Mouse (Mus musculus) hindbrain, embryonic 14.5 days (tissue): ENCODE data around the gene Cyp2d11. TPM values are rescaled to one million over a fixed set of nuclear protein-coding genes. Genes with fewer than 3 reads are reported as not detected.
A peak's percentile ranks its signal among the peaks of the same experiment; 100 is the strongest.

Experiments used
- ATAC-seq: fragments of 200-750 bp; cut with Nextera tagmentation; 2 replicates; pipeline ENCODE4 v1.8.0; 2017; ENCODE audit warnings: moderate number of reproducible peaks, mild to moderate bottlenecking, moderate TSS enrichment, moderate library complexity; ENCODE audit not compliant: low FRiP score
- DNase-seq: peaks from one replicate; pipeline ENCODE4 v3.0.0-alpha.2; 2015; ENCODE audit warnings: low spot score
- H3K27ac ChIP-seq: fragments of 300-500 bp; sonication (generic); 2 replicates; pipeline ENCODE4 v1.5.1; 2014; ENCODE audit warnings: mild to moderate bottlenecking, moderate library complexity
- H3K27me3 ChIP-seq: fragments of 300-500 bp; sonication (generic); 2 replicates; pipeline ENCODE4 v1.6.1; 2014; ENCODE audit warnings: mild to moderate bottlenecking, low read length, mixed read lengths; ENCODE audit not compliant: control insufficient read depth, insufficient read depth
- H3K36me3 ChIP-seq: fragments of 300-500 bp; sonication (generic); replicated peaks from 2 replicates; pipeline ENCODE4 v1.6.1; 2014; ENCODE audit not compliant: control insufficient read depth, insufficient read depth
- H3K4me1 ChIP-seq: fragments of 300-500 bp; sonication (generic); replicated peaks from 2 replicates; pipeline ENCODE4 v1.6.1; 2014; ENCODE audit warnings: antibody characterized with exemption, low read length, mixed read lengths; ENCODE audit not compliant: control insufficient read depth, insufficient read depth
- H3K4me2 ChIP-seq: fragments of 300-500 bp; sonication (generic); replicated peaks from 2 replicates; pipeline ENCODE4 v1.6.1; 2014; ENCODE audit warnings: mild to moderate bottlenecking, moderate library complexity
- H3K4me3 ChIP-seq: fragments of 300-500 bp; sonication (generic); replicated peaks from 2 replicates; pipeline ENCODE4 v1.5.1; 2014; ENCODE audit warnings: mild to moderate bottlenecking, low read length
- H3K9ac ChIP-seq: fragments of 300-500 bp; sonication (generic); 2 replicates; pipeline ENCODE4 v1.6.1; 2014
- H3K9me3 ChIP-seq: fragments of 300-500 bp; sonication (generic); 2 replicates; pipeline ENCODE4 v1.6.1; 2016; ENCODE audit warnings: low read length; ENCODE audit not compliant: control insufficient read depth
- WGBS: fragments of 180-500 bp; shearing (Covaris S2); extraction: QIAGEN DNeasy Blood & Tissue Kit; methylation state at CpG from one replicate; pipeline ENCODE4 v1.1.7; 2014; 5-methylcytosine and 5-hydroxymethylcytosine counted together
- polyA plus RNA-seq: library from polyadenylated mRNA; unstranded; fragments of >200 nt; fragmentation: Nextera tagmentation; extraction: Ambion mirVana; gene quantifications from 2 replicates; pipeline ENCODE4 v1.2.1, GENCODE M21; 2014

Gene Cyp2d11
- polyA plus RNA-seq, 1 experiment from 2014 or later, result not detected

DNA sequence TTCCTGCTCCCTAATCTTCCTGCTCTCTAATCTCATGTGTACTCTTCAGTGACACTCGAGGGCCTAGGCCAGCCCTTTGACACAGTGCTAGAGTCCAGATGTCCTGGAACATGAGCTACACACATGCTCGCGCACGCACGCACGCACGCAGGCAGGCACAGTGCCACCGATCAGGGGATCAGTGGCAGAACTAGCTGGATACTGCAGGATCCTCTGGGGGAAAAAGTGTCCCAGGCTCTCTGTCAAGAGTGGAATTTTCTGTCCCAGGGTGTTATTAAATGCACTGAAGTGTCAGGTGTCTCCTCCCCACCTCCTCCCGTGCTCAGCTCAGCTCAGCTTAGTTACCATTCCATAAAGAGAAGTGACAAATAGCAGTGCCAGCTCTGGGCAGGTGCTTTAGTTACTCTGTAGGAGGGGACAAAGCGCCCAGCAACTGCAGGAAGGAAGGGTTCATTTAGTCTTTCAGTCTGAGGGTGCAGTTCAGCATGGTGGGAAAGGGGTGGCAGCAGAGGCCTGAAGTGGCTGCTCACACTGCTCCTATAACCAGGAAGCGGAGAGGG is 32.3 kb downstream of the Cyp2d11 start:
- no peak overlapping the region for H3K9ac ChIP-seq
- no peak overlapping the region for H3K4me2 ChIP-seq
- no peaks in the 10 kb centered on the region for H3K9me3 ChIP-seq
- no peaks in the 10 kb centered on the region for H3K36me3 ChIP-seq
- no peak overlapping the region for H3K4me3 ChIP-seq
- H3K4me1 ChIP-seq, result no peaks in the 10 kb centered on the region
- 79% methylated on average over 11 of the region's 11 CpGs for WGBS
- H3K27me3 ChIP-seq, result no peaks in the 10 kb centered on the region
- H3K27ac ChIP-seq, result no peak overlapping the region
- no peak for ATAC-seq
- DNase-seq, result no peak

DNA sequence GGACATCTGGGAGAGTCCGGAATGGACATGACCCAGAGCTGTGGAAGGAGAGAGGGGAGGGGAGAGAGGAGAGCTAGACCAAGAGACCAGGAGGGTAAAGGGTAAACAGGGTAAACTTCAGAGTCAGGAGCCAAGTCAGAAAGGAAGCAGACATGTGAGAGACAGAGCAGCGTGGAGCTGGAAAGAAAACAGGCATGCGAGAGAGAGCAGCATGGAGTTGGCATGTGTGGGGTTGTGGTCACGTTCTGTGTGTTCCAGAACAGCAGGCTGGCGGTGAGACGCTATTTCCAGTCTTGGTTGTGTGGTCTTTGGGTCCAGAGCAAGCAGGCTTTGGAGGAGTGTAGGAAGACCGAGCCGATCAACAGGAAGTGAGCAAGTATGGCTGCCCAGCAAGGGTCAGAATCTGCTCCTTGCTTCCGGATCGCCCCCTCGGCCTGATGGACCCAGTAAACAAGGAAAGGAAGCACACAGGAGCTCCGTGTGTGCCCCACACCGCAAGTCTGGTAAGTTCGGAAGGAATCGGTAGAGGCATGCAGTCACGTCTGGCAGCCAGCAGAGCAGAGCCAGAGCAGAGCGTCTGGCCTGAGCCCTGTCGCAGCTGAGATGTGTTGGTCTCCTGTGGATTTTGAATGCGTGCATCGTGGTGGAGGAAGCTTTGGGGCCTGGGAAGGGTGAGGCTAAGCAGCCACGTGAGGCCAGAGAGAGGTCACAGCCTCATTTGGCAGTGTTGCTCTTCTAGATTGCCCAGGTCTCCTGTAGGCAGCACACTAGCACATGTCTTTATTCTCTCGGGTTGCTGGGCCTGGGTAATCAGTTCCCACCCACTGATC is 35.2 kb downstream of the Cyp2d11 start:
- Histone ChIP-seq H3K4me1 (peaks cover 8% of the 10 kb centered on the region; the same call in 1 of the 2 replicates), H3K4me3 (no peak overlapping the region), H3K9me3 (no peaks in the 10 kb centered on the region), H3K27me3 (no peaks in the 10 kb centered on the region), H3K36me3 (no peaks in the 10 kb centered on the region), H3K27ac (no peak overlapping the region), H3K4me2 (no peak overlapping the region), H3K9ac (no peak overlapping the region)
- no peak for DNase-seq
- WGBS, result 66% methylated on average over 22 of the region's 22 CpGs
- ATAC-seq, result no peak

DNA sequence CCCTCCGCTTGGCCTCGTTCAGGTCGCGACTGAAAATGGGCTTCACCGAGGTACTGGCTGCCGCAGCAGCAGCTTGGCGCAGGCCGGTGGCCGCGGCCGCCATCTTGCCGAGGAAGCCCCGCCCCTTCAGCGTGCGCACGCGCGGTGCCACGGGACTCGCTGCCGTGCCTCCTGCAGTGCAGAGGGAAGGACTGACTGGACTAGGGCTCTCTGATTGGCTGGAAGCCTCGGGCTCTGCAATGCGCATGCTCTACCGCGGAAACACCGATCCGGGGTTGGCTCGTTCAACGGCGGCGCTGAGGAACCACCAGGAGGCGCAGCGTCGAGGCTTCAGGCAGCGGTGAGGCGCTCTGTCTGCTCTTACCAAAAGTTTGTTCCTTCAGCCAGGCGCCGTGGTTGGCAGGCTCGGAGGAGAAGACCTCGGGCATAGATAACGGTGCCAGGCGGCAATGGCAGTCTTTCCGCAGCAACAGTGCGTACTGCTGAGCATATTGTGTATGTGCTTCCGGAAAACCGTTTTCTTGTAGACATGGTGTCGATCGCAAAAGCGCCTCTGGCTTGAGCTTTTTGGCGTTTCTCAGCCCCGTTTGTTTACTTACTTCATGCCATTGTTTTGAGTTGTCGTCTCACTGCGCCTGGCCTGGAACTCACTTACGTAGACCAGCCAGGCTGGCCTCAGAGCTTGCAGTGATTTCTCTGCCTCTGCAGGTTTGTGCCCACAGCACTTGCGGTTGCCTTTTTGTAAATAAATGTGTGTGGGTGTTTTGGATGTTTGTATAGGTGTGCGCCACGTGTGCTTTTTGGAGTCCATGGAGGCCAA is 39.5 kb downstream of the Cyp2d11 start, which contains the start of gene Ndufa6:
Gene Ndufa6 (minus strand): TSS at position 197 of the 820 bp plus-strand sequence.
- Histone ChIP-seq H3K4me2 (peak within 1 kb of the TSS; percentile 81), H3K4me1 (peaks cover 18% of the 10 kb centered on the region), H3K9ac (peak within 1 kb of the TSS; percentile 95), H3K4me3 (peak within 1 kb of the TSS; percentile 80), H3K9me3 (no peaks in the 10 kb centered on the region), H3K27ac (peak within 1 kb of the TSS; percentile 85), H3K36me3 (peaks cover 17% of the 10 kb centered on the region), H3K27me3 (no peaks in the 10 kb centered on the region)
- ATAC-seq (peak; percentile 98), DNase-seq (peak; percentile 97)
- WGBS, result 2% methylated on average over 57 of the region's 57 CpGs

DNA sequence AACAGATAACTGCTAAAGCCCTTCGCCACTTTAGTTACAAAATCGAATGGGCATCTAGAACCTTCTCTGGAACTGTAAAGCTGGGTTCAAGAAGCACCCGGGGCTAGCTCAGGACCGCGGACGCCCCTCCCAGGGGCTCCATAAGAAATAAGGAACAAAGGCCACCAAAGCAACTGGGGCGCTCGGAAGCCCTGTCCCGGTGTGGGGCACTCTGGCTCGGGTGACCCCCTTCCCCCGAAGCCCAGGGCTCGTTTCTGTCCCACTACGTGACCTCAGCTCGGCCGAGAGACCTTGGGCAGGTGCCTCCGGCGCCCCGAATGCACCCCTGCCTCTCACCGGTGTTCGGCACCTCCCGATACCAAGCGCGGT is 40.1 kb downstream of the Cyp2d11 start:
- H3K4me2 ChIP-seq, result peak overlapping the region; percentile 68
- no peak; the same call in 1 of the 2 replicates for ATAC-seq
- peak overlapping the region; percentile 95 for H3K9ac ChIP-seq
- H3K36me3 ChIP-seq, result peaks cover 23% of the 10 kb centered on the region
- WGBS, result under 1% methylated on average over 23 of the region's 23 CpGs
- peaks cover 18% of the 10 kb centered on the region for H3K4me1 ChIP-seq
- no peaks in the 10 kb centered on the region for H3K9me3 ChIP-seq
- peak overlapping the region; percentile 80 for H3K4me3 ChIP-seq
- H3K27me3 ChIP-seq, result no peaks in the 10 kb centered on the region
- peak overlapping the region; percentile 85 for H3K27ac ChIP-seq
- DNase-seq, result no peak

DNA sequence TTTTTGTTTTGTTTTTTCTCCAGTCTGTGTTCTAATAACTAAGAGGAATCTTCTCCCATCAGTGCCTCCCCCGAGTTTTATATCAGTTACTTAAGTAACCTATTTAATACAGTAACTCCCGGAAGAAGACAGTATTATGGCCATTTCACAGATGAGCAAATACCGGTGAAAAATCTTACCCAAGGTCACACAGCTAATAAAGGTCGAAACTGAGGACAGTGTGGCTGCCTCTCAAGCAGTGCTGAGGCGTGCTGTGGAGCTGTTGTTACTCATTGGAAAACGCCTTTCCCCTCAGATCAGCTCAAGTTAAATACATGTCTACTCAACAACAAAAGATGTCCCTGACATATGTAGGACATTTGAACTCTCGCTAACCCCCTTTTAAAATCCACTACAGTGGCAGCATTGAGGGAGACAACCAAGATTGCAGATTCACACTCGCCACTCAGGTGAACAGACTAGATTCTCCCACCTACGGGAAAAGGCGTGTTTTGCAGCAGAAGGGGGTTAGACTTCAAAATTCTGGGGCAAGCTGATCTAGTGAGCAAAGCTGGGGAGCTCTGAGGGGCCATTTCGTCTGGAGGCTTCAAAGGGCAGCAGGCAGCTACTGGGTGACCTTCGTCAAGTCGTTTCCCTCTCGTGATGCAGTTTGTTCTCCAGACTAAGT is 40.6 kb downstream of the Cyp2d11 start:
- peak overlapping the region; percentile 68 for H3K4me2 ChIP-seq
- peak overlapping the region; percentile 85 for H3K27ac ChIP-seq
- peaks cover 18% of the 10 kb centered on the region for H3K4me1 ChIP-seq
- ATAC-seq, result no peak
- no peaks in the 10 kb centered on the region for H3K9me3 ChIP-seq
- no peaks in the 10 kb centered on the region for H3K27me3 ChIP-seq
- peaks cover 28% of the 10 kb centered on the region for H3K36me3 ChIP-seq
- H3K9ac ChIP-seq, result peak overlapping the region; percentile 95
- 34% methylated on average over 14 of the region's 14 CpGs for WGBS
- peak overlapping the region; percentile 80 for H3K4me3 ChIP-seq
- no peak for DNase-seq

DNA sequence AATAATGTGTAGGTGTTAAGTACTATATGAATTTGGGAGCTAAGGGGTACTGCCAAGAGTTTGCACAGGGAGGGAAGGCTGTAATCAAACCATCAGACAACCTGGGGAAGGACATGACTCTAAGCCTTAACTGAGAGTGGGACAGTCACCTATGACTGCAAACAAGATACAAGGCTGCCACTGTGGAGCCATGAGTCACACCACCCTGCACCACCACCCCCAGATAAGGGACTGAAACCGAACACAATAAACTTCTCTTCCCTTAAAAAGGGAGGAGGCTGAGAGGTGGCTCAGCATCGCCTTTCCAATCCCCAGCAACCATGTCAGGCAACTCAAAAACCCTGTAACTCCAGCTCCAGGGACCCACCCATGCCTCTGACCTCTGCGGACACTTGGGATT is 42.3 kb downstream of the Cyp2d11 start:
- H3K4me2 ChIP-seq, result no peak overlapping the region
- no peak for DNase-seq
- peaks cover 30% of the 10 kb centered on the region for H3K4me1 ChIP-seq
- H3K36me3 ChIP-seq, result peaks cover 36% of the 10 kb centered on the region
- no peaks in the 10 kb centered on the region for H3K9me3 ChIP-seq
- ATAC-seq, result no peak
- H3K27me3 ChIP-seq, result no peaks in the 10 kb centered on the region
- no peak overlapping the region for H3K9ac ChIP-seq
- H3K27ac ChIP-seq, result no peak overlapping the region
- H3K4me3 ChIP-seq, result no peak overlapping the region
- 87% methylated on average over 3 of the region's 3 CpGs for WGBS

DNA sequence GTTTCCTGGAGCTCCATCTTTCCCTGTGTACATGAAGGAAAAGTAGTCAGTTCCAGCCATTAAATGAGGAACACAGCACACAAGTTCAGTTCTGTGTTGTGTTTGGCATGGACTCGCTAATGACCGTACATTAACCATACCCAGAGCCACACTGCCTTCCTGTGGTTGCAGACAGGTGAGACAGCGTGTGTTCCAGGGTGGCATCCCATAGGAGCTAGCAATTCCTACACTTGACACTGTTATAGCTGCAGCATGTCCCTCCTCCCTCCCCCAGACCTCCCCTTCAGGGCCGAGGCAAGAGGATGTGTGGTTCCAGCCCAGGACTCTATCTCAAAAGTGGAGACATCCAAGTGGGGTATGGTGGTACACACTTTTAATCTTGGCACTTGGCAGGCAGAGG is 43.5 kb downstream of the Cyp2d11 start:
- Histone ChIP-seq H3K36me3 (peaks cover 36% of the 10 kb centered on the region), H3K9me3 (no peaks in the 10 kb centered on the region), H3K9ac (no peak overlapping the region), H3K4me3 (no peak overlapping the region), H3K27me3 (no peaks in the 10 kb centered on the region), H3K4me2 (no peak overlapping the region), H3K4me1 (peaks cover 30% of the 10 kb centered on the region), H3K27ac (no peak overlapping the region)
- DNase-seq, result no peak
- WGBS, result 91% methylated on average over 4 of the region's 4 CpGs
- ATAC-seq, result no peak

DNA sequence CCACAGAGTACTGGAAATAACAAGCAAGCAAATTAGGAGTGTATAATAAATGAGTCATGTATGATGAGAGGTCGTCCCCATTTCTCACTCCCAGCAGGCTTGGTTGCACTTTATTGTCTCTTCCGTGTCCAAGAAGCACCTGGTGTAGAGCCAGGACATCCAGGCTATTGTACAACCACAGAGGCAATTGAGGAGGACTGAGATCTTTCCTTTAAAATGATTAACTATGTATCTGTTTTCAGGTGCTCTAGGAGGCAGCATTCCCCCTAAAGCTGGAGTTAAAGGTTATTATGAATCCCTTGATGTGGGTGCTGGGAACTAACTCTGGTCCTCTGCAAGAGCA is 44.9 kb downstream of the Cyp2d11 start:
- H3K27me3 ChIP-seq, result no peaks in the 10 kb centered on the region
- no peaks in the 10 kb centered on the region for H3K9me3 ChIP-seq
- H3K27ac ChIP-seq, result no peak overlapping the region
- no peak overlapping the region for H3K4me2 ChIP-seq
- no peak overlapping the region for H3K4me3 ChIP-seq
- peaks cover 36% of the 10 kb centered on the region for H3K36me3 ChIP-seq
- peaks cover 22% of the 10 kb centered on the region for H3K4me1 ChIP-seq
- WGBS, result 93% methylated on average over 2 of the region's 2 CpGs
- DNase-seq (no peak), ATAC-seq (no peak)
- no peak overlapping the region for H3K9ac ChIP-seq
